ENCODE assay signal across 8 mouse cellular contexts in genomic region chr8:3754261-3754850, GRCm38 (mm10). TPM values are rescaled to one million over a fixed set of nuclear protein-coding genes. Genes with fewer than 3 reads are reported as not detected.
DNase-seq lines count a peak whose midpoint lies in the region; ATAC-seq lines count a peak whose summit lies in the region.

No protein-coding gene starts in this region.

- ATAC-seq in frontal cortex, adult (ENCODE audit: low TSS enrichment): peak; percentile 85
- ATAC-seq in embryonic facial prominence, embryonic 12.5 days (ENCODE audit: insufficient number of reproducible peaks, insufficient read depth, low FRiP score, low TSS enrichment): peak; percentile 100
- ATAC-seq in midbrain, embryonic 12.5 days (ENCODE audit: low FRiP score, low read depth): peak; percentile 98

- H3K4me3 ChIP-seq in embryonic facial prominence, embryonic 12.5 days: no peak overlapping the region
- H3K4me3 ChIP-seq in midbrain, embryonic 12.5 days: no peak overlapping the region

- H3K9ac ChIP-seq in embryonic facial prominence, embryonic 12.5 days: no peak overlapping the region
- no peak overlapping the region for H3K9ac ChIP-seq in midbrain, embryonic 12.5 days (replicated peaks)

- intact Hi-C loops in heart, postnatal 10 days (cut with DNase I): no loop called here
- intact Hi-C loops in left cerebral cortex, postnatal 4 days (cut with DNase I): no loop called here

- H3K9me3 ChIP-seq in embryonic facial prominence, embryonic 12.5 days: 0 out of 2 replicates have a peak, but pooled peaks cover 7% of the 10 kb centered on the region
- peaks cover 24% of the 10 kb centered on the region for H3K9me3 ChIP-seq in midbrain, embryonic 12.5 days

- no peaks in the 10 kb centered on the region for H3K27me3 ChIP-seq in embryonic facial prominence, embryonic 12.5 days
- H3K27me3 ChIP-seq in midbrain, embryonic 12.5 days: no peaks in the 10 kb centered on the region

- DNase-seq in frontal cortex, adult 2 months (ENCODE audit: extremely low spot score in 1 of 2, low spot score in 1 of 2): no peak
- peak; percentile 79 to 86 for DNase-seq in adrenal gland, adult 18-20 months (ENCODE audit: low spot score in 2 of 2)
- peak; percentile 17 to 67 for DNase-seq in heart, postnatal 10 days
- DNase-seq in left cerebral cortex, postnatal 4 days: peak; percentile 58
- peak; percentile 10 to 48 for DNase-seq in spleen, postnatal 36 days (ENCODE audit: low spot score in 2 of 2)

- H3K27ac ChIP-seq in embryonic facial prominence, embryonic 12.5 days: no peak overlapping the region
- no peak overlapping the region for H3K27ac ChIP-seq in midbrain, embryonic 12.5 days (replicated peaks)

- H3K36me3 ChIP-seq in embryonic facial prominence, embryonic 12.5 days: no peaks in the 10 kb centered on the region
- no peaks in the 10 kb centered on the region for H3K36me3 ChIP-seq in midbrain, embryonic 12.5 days

- H3K4me2 ChIP-seq in embryonic facial prominence, embryonic 12.5 days (replicated peaks): no peak overlapping the region
- no peak overlapping the region for H3K4me2 ChIP-seq in midbrain, embryonic 12.5 days (replicated peaks)

- WGBS in embryonic facial prominence, embryonic 12.5 days: 78% methylated on average over 18 of the region's 18 CpGs
- WGBS in midbrain, embryonic 12.5 days: 71% methylated on average over 18 of the region's 18 CpGs

- H3K4me1 ChIP-seq in embryonic facial prominence, embryonic 12.5 days: no peaks in the 10 kb centered on the region
- no peaks in the 10 kb centered on the region for H3K4me1 ChIP-seq in midbrain, embryonic 12.5 days

RNA-seq across cellular contexts. Expression of gene Cd209a, which starts 5.6 kb away (rescaled TPM):
- 0.54 TPM in 1 of 2 replicates, not detected in the other for polyA plus RNA-seq in frontal cortex, adult 2 months (2012; rRNA removed)
- total RNA-seq in adrenal gland, adult 18-20 months (2021): 1 to 10 TPM in 1 of 2 experiments, under 1 TPM in 1; 0.40 to 1.7 TPM
- not detected in 2 replicates for polyA plus RNA-seq in embryonic facial prominence, embryonic 12.5 days (2016; fragmentation: Nextera tagmentation; extraction: Ambion mirVana)
- total RNA-seq in heart, postnatal 10 days (2021): not detected
- total RNA-seq in left cerebral cortex, postnatal 4 days (2021): not detected
- 0.20 TPM in 1 of 2 replicates, not detected in the other for polyA plus RNA-seq in midbrain, embryonic 12.5 days (2016; fragmentation: Nextera tagmentation; extraction: Ambion mirVana)

RNA-seq across cellular contexts. Expression of gene Clec4g, which starts 33.9 kb away (rescaled TPM):
- polyA plus RNA-seq in frontal cortex, adult 2 months (2012; rRNA removed): 0.13 and 0.20 TPM in 2 replicates
- not detected for total RNA-seq in adrenal gland, adult 18-20 months (2021)
- polyA plus RNA-seq in embryonic facial prominence, embryonic 12.5 days (2016; fragmentation: Nextera tagmentation; extraction: Ambion mirVana): not detected in 2 replicates
- total RNA-seq in heart, postnatal 10 days (2021): under 1 TPM; 0.67 to 0.89 TPM
- total RNA-seq in left cerebral cortex, postnatal 4 days (2021): not detected
- polyA plus RNA-seq in midbrain, embryonic 12.5 days (2016; fragmentation: Nextera tagmentation; extraction: Ambion mirVana): not detected in 2 replicates

Comparison
In these comparisons a context has a peak if more than half of its experiments do, and no peak if none do; other contexts are left out.
1. DNase-seq: peak in adrenal gland, adult 18-20 months (2 of 2), heart, postnatal 10 days (2 of 2), left cerebral cortex, postnatal 4 days (single experiment) and spleen, postnatal 36 days (2 of 2); none in frontal cortex, adult 2 months (0 of 2).
2. Peak in every context shown above with its lines, with median percentiles within 50 percentile points of each other: ATAC-seq.